Mouse (Mus musculus): ENCODE data around the gene Naa60.
"Not testable (repeated sequence)": the region's sequence is repeated elsewhere in the genome, so short reads cannot be mapped to it uniquely, and the experiment has no call there.

Naa60 gene

GRCm38 (mm10) chr16:3872216-3873047 is at the start of gene Naa60:
Naa60 (plus strand) TSS chr16:3872375.
- peak; percentile 85 for DNase-seq (ENCODE audit: low read depth, low spot score)

- DNase-seq (ENCODE audit: low read depth, low spot score): no peak
These were observed 44.2 kb upstream of the Naa60 start for GRCm38 (mm10) chr16:3828021-3828420.

GRCm38 (mm10) chr16:3829727-3830126 is 42.4 kb upstream of the Naa60 start:
- DNase-seq (ENCODE audit: low read depth, low spot score): no peak

DNA sequence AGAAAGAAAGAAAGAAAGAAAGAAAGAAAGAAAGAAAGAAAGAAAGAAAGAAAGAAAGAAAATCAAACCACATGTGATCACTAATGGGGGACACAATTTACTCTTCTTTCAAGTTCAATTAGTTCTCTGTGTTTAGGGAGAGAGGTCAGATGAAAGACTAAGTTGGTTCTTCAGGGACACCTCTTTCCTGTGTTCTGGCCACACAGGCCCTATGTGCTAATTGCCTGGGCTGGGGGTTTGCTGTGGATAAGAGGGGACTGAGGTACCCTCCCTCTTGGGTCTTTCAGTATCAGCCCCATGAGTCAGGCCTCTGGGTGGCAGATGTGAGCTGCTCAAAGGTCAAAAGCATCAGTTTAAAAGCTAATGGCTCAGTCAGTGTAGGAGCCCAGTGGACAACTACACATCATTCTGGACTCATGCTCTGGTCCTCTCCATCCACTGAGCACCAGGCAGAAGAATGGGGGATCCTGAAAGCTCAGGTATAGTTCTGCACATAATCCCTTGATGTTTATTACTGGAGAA is 41.5 kb upstream of the Naa60 start, which contains the start of gene Olfr15:
Gene Olfr15, plus strand, starts transcription at position 291 of the 522 bp plus-strand sequence.
- no peak for DNase-seq (ENCODE audit: low read depth, low spot score)

DNA sequence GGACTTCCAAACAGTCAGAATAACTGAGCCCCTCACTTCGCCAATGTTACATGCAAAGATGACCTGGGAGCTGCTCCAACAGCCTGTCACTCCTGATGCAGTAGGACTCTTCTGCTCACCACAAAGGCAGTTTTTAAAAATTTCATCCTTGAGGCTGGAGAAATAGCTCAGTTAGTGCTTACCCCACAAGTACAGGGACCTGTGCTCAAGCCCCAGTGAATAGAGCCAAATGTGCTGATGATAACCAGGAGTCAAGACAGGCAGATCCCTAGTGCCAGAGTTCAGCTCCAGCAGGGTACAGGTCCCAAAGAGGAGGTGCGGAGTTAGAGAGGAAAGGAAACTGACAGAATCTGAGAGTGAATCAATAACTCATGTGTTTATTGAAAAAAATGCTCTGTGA is 36.7 kb upstream of the Naa60 start:
- no peak for DNase-seq (ENCODE audit: low read depth, low spot score)

DNA sequence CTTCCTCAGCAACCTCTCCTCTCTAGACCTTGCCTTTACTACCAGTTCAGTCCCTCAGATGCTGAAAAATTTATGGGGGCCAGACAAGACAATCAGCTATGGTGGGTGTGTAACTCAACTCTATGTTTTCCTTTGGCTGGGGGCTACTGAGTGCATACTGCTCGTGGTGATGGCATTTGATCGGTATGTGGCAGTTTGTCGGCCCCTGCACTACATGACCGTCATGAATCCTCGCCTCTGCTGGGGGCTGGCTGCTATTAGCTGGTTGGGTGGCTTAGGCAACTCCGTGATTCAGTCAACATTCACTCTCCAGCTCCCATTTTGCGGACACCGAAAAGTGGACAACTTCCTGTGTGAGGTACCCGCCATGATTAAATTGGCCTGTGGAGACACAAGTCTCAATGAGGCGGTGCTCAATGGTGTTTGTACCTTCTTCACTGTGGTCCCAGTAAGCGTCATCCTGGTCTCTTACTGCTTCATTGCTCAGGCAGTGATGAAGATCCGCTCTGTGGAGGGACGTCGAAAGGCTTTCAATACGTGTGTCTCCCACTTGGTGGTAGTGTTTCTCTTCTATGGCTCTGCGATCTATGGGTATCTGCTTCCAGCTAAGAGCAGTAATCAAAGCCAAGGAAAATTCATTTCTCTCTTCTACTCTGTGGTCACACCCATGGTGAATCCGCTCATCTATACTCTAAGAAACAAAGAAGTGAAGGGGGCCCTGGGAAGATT is 32.9 kb upstream of the Naa60 start:
- peak; percentile 11 for DNase-seq (ENCODE audit: low read depth, low spot score)

DNA sequence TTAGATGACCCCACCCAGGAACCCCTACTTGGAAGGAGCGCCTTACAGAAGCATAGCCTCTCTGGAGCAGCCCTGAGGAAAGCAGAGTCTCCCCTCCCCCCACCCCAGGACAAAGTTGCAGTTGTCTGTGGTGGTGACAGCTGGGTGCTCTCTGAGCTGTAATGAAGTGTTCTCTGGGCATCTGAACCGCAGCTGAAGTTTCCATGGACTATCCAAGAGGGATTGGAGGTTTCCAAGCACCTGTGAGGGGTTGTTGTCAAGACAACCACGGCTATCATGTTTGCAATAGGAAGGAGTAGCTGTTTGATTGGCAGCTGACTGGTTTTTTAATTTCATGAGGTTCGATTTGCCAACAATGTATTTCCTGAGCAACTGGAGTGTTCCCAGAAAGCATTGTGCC is 29.2 kb upstream of the Naa60 start:
- DNase-seq (ENCODE audit: low read depth, low spot score): no peak

DNA sequence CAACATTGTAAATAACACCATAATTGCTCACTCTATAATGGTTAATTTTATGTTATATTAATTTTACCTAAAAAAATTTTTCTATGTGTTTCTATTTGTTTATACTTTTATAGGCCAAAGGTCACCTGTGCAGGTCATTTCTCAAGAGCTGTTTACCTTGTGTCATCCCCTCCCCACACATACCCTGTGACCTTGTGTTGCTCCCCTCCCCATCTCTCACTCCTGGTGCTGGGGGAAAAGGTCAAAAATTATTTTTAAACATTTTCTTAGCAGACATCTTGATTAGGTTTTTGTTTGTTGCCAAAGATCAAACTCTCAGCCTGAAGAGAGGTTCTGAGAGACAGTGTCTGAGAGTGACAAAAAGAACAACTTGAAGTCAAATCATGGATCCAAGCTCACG is 28.4 kb upstream of the Naa60 start:
- no peak for DNase-seq (ENCODE audit: low read depth, low spot score)

- DNase-seq (ENCODE audit: low read depth, low spot score): peak; percentile 95
These were observed 25.3 kb upstream of the Naa60 start, which contains the start of gene Zfp174 for GRCm38 (mm10) chr16:3846711-3847518. Zfp174 (plus strand) TSS chr16:3847268.

DNA sequence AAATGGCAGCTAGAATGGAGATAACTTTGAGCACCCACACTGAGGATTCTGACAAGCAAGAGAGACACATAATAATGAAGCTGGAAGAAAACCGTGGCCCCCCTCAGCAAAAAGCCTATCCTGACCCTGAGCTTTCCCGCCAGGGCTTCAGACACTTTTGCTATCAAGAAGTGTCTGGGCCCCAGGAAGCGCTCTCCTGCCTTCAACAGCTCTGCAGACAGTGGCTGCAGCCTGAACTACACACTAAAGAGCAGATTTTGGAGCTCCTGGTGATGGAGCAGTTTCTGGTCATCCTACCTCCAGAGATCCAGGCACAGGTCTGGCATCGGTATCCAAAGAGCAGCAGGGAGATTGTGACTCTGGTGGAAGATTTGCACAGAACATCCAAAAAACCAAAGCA is 24.3 kb upstream of the Naa60 start:
- DNase-seq (ENCODE audit: low read depth, low spot score): no peak

DNA sequence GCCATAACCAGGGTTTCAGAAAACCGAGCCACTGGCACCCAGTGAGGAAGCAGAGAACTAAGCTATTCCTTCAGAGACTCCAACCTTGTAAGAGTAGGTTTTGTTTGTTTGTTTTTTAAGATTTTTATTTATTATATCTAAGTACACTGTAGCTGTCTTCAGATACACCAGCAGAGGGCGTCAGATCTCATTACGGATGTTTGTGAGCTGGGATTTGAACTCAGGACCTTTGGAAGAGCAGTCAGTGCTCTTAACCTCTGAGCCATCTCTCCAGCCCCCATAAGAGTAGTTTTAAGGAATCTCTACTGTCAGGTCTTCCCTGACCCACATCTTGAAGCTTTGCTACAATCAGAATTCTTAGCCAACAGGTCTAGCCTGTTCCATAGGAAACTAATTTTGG is 23.8 kb upstream of the Naa60 start:
- no peak for DNase-seq (ENCODE audit: low read depth, low spot score)

GRCm38 (mm10) chr16:3851301-3851700 is 20.9 kb upstream of the Naa60 start:
- DNase-seq (ENCODE audit: low read depth, low spot score): not testable (repeated sequence)

- no peak for DNase-seq (ENCODE audit: low read depth, low spot score)
These were observed 19.6 kb upstream of the Naa60 start for GRCm38 (mm10) chr16:3852586-3852985.

GRCm38 (mm10) chr16:3854437-3855182 is 17.6 kb upstream of the Naa60 start:
- no peak for DNase-seq (ENCODE audit: low read depth, low spot score)

GRCm38 (mm10) chr16:3855776-3856175 is 16.4 kb upstream of the Naa60 start:
- DNase-seq (ENCODE audit: low read depth, low spot score): no peak

GRCm38 (mm10) chr16:3859254-3859653 is 12.9 kb upstream of the Naa60 start:
- no peak for DNase-seq (ENCODE audit: low read depth, low spot score)

GRCm38 (mm10) chr16:3871815-3872214 is 360 bp upstream of the Naa60 start:
- DNase-seq (ENCODE audit: low read depth, low spot score): no peak

GRCm38 (mm10) chr16:3876346-3876745 is 4.2 kb downstream of the Naa60 start:
- DNase-seq (ENCODE audit: low read depth, low spot score): no peak

- DNase-seq (ENCODE audit: low read depth, low spot score): peak; percentile 96
These were observed 12.3 kb downstream of the Naa60 start, which contains the start of the genes Zfp597 and Gm20695 for GRCm38 (mm10) chr16:3884201-3885064. Zfp597 (minus strand) TSS chr16:3884561. Gm20695 (plus strand) TSS chr16:3884648.
